Mouse (Mus musculus) spleen, postnatal 14 days (tissue): ENCODE results near the gene Gm45785.

Experiments used
- DNase-seq, 2 experiments: peaks; one replicate each; pipeline ENCODE4 v3.0.0; 2021 to 2022; ENCODE audit warnings: low spot score in 2 of 2

The Gm45785 gene

DNA sequence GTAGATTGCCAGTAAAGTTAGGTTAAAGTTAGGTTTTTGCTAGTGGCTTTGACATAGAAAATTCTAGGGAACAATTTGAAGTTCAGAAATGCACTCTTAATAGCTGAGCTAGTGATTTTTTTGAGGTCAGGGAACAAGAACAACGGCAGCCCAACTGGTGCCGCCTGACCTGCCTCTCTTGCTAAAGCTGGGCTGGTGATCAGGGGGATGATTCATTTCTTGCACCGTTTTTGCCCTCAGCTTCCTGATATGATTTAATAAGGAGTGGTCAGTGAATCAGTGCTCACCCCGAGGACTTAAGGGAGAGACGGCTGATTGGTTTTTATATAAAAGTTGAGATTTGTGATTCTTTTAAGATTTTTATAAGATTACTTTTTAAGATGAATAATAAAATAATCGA lies 24.7 kb downstream of the Gm45785 start:
- no peak for DNase-seq

DNA sequence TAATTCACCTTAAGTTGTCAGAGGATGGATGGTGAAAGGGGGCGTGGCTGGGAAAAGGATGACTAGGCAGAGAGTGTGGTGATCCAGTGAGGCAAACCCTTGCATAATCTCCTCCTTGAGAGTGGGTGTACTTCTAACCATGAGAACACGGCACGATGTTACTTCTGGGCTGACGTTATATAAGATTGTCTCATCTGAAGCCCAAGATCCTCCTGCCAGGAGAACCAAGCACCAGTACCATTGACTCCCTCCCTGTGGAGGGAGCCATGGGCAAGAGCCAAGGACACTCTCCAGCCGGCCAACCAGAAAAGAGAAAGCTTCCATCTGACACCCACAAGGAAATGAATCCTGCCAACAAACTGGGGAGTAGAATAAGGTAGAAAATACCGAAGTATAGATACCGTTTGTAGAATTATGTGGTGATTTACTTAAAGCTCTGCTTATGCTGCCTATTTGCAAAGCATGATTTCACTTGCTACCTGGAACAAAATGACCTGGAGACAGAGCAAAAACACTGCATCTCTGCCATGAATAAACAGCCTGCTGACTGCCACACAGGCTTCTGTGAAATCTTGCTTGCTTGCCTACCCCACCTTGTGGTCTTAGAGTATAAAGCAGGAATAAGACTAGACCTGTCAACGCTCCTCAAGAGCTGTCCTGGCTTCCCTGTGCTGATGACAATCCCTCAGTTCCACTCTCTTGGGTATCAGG lies 27.8 kb downstream of the Gm45785 start:
- DNase-seq: no peak

DNA sequence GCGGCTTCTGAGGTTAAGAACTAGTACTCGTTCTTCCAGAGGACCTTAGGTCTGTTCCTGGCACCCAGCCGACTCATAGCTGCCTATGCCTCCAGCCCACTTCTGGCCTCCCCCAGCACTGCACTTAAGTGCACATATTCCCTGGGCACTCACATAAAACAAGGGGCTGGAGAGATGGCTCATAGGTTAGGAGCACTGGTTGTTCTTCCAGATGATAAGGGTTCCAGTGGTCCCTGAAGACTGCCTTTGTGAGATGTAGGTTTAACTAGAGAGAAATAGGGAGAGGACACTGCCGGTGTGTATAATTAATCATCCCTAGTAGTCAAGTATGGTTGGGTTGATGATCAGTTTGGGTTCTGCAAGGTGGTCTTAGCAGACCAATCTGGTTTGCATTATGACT lies 33.4 kb downstream of the Gm45785 start:
- no peak for DNase-seq

DNA sequence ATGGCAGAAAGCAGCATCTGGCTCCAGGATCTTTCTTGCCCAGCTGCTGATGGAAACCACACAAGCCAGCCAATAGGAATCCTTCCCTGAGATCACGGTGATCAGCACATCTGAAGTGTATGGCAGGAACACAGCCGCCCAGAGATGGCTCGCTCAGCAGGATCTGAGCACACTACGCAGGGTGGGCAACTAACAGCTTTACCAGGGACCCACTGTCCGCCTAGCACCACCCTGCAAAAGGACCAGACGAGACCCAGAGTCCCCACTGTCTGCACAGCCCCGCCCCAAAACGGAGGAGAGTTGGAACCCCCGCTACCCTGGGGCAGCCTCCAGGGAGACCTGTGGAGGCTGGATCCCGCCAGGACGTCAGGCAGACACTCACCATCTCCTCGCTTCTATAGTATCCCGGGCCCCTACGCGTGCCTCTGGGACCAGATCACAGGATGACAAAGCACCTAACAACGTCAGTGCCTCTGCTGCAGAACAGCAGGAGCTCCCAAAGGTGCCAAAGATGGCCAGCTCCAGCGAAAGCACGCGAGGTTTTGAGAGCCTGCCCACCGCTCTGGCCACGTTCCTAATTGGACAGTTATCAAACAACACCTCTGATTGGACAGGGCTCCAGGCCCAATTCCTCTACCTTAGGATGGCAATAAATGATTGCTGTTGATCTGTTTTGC lies 34.3 kb downstream of the Gm45785 start, which contains the start of gene Zfp941:
Zfp941 (minus strand) TSS at position 526 of the 677 bp plus-strand sequence.
- DNase-seq: no peak

DNA sequence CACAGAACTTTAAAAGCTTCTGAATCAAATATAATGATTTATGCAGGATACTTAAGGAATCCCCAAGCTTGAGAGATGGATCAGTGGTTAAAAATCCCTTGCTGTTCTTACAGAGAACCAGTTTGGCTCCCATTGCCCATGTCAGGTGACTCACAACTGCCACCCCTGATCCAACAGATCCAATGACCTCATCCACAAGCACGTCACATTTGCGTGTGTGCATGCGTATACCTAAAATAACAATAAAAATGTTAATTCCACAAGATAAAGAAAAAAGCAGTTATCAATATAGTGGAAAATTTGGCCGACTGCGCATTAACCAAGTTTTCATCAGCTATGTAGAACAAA lies 34.9 kb downstream of the Gm45785 start:
- DNase-seq: no peak

DNA sequence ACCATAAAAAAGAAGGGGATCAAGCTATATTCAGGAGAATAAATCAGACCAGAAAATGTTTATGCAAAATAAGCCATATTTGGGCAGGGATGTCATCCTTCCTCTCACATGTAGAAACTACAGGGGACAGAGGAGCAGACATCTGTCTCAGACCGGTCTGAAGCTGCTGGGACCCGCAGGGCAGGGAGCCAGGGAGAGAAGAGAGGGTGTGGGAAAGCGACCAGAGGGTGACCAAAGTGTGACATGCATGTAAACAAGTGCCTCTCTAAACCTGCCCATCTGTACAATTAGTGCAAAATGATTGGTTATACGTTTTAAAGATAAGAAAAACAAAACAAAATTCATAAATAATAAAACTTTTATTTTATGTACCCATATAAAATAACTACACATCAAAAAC lies 36.0 kb downstream of the Gm45785 start:
- DNase-seq: no peak

DNA sequence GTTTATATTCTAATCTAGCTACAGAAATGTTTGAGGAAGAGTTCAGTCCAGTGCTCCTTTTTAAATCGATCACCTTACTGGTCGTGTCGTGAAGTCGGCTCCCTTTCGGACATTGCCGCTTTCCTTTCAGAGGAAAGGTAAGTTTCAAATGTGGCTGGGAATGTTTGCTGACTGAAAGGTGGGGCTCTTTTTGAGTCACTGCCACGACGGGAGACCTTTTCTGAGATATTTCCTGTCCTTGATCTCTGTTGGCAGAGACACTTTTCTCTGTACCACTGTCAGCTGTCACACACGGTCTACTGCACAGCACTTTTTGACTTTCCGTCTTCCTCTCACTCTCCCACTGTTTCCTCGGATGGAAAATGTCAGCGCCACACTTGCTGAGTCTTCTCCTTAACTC lies 43.3 kb downstream of the Gm45785 start:
- no peak for DNase-seq

DNA sequence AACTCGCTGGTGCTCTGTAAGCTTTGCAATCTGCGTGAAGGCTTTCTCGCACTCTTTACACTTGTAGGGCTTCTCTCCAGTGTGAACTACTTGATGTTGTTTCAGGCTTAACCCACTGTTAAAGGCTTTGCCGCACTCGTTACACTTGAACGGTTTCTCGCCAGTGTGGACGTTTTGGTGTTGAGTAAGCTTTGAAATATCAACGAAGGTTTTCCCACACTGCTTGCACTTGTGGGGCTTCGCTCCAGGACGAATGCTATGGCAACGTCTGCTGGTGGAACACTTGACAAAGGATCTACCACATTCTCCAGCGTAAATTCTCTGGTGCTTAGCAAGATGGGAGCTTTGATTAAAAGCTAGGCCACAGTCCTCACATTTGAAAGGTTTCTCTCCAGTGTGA lies 44.4 kb downstream of the Gm45785 start:
- no peak for DNase-seq

DNA sequence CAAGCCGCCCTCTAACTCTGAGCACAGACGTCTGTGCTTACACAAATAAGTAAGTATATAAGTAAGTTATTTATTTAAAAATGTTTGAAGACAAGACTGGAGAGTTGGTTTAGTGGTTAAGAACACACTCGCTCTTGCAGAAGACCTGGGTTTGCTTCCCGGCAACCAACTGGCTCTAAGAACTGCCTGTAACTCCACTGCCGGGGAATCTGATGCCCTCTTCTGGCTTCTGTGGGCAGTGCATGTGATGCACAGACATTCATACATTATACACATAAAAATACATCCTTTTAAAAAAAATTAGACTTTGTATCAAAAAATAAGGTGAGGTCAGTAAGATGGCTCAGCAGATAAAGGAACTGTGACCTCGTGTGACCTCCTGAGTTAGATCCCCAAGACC lies 45.6 kb downstream of the Gm45785 start:
- DNase-seq: no peak

DNA sequence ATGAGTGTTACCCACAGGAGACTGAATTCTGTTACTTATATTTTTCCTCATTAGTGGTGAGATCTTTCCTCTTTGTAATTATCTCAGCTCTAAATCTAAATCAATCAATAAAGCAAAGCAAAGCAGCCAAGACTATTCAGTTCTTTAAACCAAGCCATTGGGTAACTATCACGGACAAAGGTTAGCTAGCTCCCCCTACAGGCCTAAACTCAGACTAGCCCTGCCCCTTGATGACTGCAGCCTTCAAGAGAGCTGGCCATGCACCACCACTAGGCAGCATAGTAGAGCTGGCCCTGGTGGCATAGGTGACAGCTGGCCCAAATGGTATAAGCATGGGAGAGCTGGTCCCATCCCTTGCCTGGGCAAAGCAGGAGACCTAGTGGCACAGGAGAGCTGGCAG lies 50.4 kb downstream of the Gm45785 start:
- no peak for DNase-seq

DNA sequence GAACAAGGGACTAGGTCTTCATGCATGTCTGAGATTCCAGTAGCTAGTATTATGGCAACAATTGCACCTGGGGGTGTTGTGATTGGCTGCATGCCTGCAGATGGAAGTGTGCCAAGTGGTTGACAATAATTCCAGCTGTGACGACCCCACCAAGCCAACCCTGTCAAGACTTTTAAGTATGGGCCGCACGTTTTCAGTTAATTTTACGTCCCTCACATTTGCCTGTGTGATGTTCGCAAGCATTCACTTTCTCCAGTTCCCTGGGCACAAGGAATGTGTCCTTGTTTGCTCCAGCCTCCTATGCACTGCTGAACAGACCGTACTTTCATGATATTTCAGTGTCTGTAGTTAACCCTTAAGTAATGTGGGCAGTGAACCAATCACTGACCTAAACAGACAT lies 53.5 kb downstream of the Gm45785 start:
- DNase-seq: no peak

DNA sequence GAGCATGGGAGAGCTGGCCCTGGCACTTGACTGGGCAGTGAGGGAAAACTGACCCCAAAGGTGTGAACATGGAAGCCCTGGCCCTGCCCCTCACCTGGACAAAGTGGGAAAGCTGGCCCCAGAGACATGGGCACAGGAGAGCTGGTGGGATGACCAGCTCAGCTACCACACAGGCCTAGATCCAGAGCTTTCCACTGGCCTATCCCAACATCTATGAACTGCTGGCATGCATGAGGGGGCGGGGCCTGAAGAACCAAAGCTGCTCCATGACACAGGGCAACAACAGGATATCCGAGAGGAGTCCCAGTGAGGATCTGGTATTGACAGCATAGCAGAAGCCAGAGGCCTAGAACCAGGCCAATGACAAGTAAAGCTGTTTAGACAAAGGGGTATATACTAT lies 57.9 kb downstream of the Gm45785 start:
- no peak for DNase-seq

DNA sequence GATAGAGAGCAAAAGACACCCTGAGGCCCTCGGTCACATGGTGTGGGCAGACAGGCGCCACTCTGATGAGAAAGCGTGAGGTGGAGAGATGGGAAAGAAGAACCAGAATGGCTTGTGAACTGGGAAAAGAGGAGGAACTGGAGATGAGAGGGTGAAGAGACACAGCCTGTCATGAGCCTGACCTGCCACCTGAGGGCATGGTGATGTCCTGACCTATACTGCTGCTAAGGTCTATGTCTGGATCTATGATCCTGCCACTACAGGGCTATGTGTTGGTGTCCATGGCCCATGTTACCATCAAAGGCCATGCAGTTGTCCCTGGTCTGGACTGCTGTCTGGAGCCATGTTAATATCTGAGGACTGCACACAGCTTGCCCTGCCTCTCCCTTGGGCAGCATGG lies 58.5 kb downstream of the Gm45785 start:
- no peak for DNase-seq

DNA sequence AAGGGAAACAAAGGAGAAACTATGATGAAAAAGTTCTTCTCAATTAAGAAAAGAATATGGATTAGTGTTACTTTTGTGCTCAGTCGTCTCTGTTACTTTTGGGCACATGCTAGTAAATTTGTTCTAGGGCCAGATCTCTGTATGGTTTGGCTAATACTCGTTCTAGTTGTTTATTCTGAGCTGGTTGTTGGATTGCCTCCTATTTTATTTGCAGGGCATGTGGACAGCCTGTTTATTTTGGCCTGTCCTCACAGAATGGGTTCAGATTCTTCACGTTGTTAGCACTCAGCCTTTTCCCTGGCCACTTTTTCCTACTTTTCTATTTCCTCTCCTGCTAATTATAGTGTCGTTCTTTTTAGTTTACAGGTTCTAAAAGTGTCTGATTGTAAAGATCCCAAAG lies 62.6 kb downstream of the Gm45785 start:
- no peak for DNase-seq

DNA sequence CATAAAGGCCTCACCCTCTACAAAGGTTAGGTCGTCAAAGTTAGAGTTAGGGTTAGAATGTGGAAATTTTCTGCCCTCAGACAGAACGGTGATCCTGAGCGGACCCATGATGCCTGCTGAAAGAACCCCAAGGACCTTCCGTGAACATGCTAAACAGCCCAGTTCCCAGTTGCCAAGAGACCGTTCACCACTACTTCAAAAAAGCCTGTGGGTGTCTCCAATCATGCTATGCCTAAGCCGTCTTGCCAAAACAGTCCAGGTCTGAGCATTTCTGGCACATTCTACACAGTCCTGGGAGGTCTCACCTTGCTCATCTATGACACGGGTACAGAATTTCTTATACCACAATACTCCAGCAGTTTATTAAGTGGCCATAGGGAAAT lies 68.1 kb downstream of the Gm45785 start:
- no peak for DNase-seq

DNA sequence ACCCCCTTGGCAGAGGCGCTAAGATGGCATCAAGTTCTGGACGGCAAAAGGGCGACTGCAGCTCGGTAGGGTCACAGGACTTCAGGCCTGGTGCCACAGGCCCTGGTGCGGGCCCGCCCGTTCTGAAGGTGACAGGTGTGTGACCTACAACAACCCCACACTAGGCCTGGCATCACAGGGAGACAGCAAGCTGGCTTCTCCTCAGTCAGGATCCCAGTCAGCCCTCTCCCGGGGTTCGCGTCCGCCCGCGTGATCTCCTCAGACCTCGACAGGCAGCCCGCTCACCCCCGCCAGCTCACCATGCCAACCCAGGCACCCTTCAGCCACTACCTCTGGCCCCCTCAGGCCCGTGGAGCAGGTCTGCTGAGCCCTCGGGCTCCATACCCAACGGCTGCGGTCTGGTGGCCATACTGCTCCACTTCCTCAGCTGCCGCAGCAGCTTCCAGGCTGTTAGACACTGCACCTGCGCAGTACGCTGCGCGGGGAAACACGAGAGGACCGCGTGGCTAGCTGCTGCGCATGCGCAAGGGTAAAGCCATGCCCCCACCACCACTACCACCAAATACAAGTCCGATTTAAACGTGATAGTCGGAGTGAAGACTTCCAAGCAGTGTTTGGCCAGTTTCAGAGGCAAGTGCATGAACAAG lies 68.6 kb downstream of the Gm45785 start, which contains the start of gene Syce1:
Syce1 (minus strand) TSS at position 447 of the 647 bp plus-strand sequence.
- DNase-seq: no peak

DNA sequence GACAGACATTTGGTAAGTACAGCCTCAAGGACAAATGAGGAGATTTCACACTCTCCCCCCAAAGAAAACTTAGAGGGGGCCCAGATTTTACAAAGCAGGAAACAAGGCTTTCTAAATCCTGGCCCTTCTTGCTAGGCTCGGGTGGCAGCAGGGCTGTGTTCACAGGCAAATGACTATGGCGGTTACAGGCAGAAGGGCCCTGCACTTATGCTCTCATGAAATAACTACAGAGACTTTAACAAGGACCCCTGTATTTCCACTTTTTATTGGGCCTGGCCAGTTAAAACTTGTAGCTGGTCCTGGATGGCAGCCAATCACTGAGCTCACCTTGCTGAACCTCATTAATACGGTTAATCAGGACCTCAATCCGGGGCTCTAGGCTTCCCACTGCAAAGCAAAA lies 75.6 kb downstream of the Gm45785 start:
- no peak for DNase-seq
